Mouse (Mus musculus) right cerebral cortex, postnatal 4 days (tissue): Measurements from ENCODE around the gene Zfp160.
"Not testable (repeated sequence)": the region's sequence is repeated elsewhere in the genome, so short reads cannot be mapped to it uniquely, and the experiment has no call there.

Experiments used
- DNase-seq: peaks from one replicate; pipeline ENCODE4 v3.0.0-alpha.2; 2022

Zfp160 gene

GRCm38 (mm10) chr17:21008382-21009331, at the start of gene Zfp160:
Zfp160 (plus strand) TSS chr17:21008903.
- peak; percentile 75 for DNase-seq

- no peak for DNase-seq
These were observed 48.3 kb upstream of the Zfp160 start for GRCm38 (mm10) chr17:20960386-20960785.

- DNase-seq = no peak
These were observed 43.3 kb upstream of the Zfp160 start for GRCm38 (mm10) chr17:20965421-20965820.

- no peak for DNase-seq
These were observed 42.0 kb upstream of the Zfp160 start for GRCm38 (mm10) chr17:20966681-20967080.

- no peak for DNase-seq
These were observed 15.0 kb upstream of the Zfp160 start for GRCm38 (mm10) chr17:20993716-20994115.

- no peak for DNase-seq
These were observed 12.3 kb upstream of the Zfp160 start, which contains the start of gene Vmn1r233 for GRCm38 (mm10) chr17:20996364-20996763. Vmn1r233 (minus strand) TSS chr17:20996464.

- DNase-seq = no peak
These were observed 1.0 kb downstream of the Zfp160 start for GRCm38 (mm10) chr17:21009726-21010125.

- DNase-seq = no peak
These were observed 9.8 kb downstream of the Zfp160 start for GRCm38 (mm10) chr17:21018410-21019080.

GRCm38 (mm10) chr17:21048020-21048419, 39.3 kb downstream of the Zfp160 start:
- DNase-seq = not testable (repeated sequence)

- DNase-seq = no peak
These were observed 42.2 kb downstream of the Zfp160 start for GRCm38 (mm10) chr17:21050901-21051300.

GRCm38 (mm10) chr17:21051341-21051740, 42.6 kb downstream of the Zfp160 start:
- not testable (repeated sequence) for DNase-seq

GRCm38 (mm10) chr17:21051919-21052318, 43.2 kb downstream of the Zfp160 start:
- DNase-seq = not testable (repeated sequence)

GRCm38 (mm10) chr17:21053267-21053666, 44.6 kb downstream of the Zfp160 start:
- no peak for DNase-seq

- DNase-seq = not testable (repeated sequence)
These were observed 46.4 kb downstream of the Zfp160 start for GRCm38 (mm10) chr17:21055111-21055510.

- DNase-seq = no peak
These were observed 56.8 kb downstream of the Zfp160 start for GRCm38 (mm10) chr17:21065501-21065900.

GRCm38 (mm10) chr17:21067036-21067435, 58.3 kb downstream of the Zfp160 start:
- no peak for DNase-seq

- not testable (repeated sequence) for DNase-seq
These were observed 60.7 kb downstream of the Zfp160 start for GRCm38 (mm10) chr17:21069443-21069842.

- not testable (repeated sequence) for DNase-seq
These were observed 62.3 kb downstream of the Zfp160 start for GRCm38 (mm10) chr17:21070971-21071370.
